Mouse (Mus musculus): ENCODE data around the gene Tgm3. TPM values are rescaled to one million over a fixed set of nuclear protein-coding genes. Genes with fewer than 3 reads are reported as not detected.

Gene Tgm3
- 0.34 TPM for polyA plus RNA-seq (2014; fragmentation: Illumina TruSeq; extraction: RNeasy Lipid Tissue Mini Kit (QIAGEN cat#74804); ENCODE audit: low read depth, low replicate concordance)

GRCm38 (mm10) chr2:130012026-130012425 lies at the start of gene Tgm3:
Tgm3 (plus strand) TSS chr2:130012349.

Other genes starting within 250 kb of the Tgm3 start
- gene Stk35, start 211.8 kb upstream of the Tgm3 start, polyA plus RNA-seq (2014; fragmentation: Illumina TruSeq; extraction: RNeasy Lipid Tissue Mini Kit (QIAGEN cat#74804); ENCODE audit: low read depth, low replicate concordance), result 15.2 TPM
- gene Tgm6, start 100.1 kb downstream of the Tgm3 start, polyA plus RNA-seq (2014; fragmentation: Illumina TruSeq; extraction: RNeasy Lipid Tissue Mini Kit (QIAGEN cat#74804); ENCODE audit: low read depth, low replicate concordance), result not detected
- 137 TPM for gene Snrpb, start 167.1 kb downstream of the Tgm3 start, polyA plus RNA-seq (2014; fragmentation: Illumina TruSeq; extraction: RNeasy Lipid Tissue Mini Kit (QIAGEN cat#74804); ENCODE audit: low read depth, low replicate concordance)
- not detected for gene Tmc2, start 182.8 kb downstream of the Tgm3 start, polyA plus RNA-seq (2014; fragmentation: Illumina TruSeq; extraction: RNeasy Lipid Tissue Mini Kit (QIAGEN cat#74804); ENCODE audit: low read depth, low replicate concordance)